Mouse (Mus musculus) lung, embryonic 15.5 days (tissue): ENCODE results near the gene Ppp1r15a. TPM values are rescaled to one million over a fixed set of nuclear protein-coding genes. Genes with fewer than 3 reads are reported as not detected.

ENCODE experiments used
- ATAC-seq: fragments of 200-750 bp; cut with Nextera tagmentation; 2 replicates; pipeline ENCODE4 v1.8.0; 2017; ENCODE audit warnings: moderate number of reproducible peaks, borderline replicate concordance; ENCODE audit not compliant: low FRiP score, low TSS enrichment; ENCODE audit errors: extremely low read depth
- H3K27ac ChIP-seq: fragments of 300-500 bp; sonication (generic); 2 replicates; pipeline ENCODE4 v1.5.1; 2015; ENCODE audit warnings: moderate library complexity, mild to moderate bottlenecking, inconsistent platforms
- H3K27me3 ChIP-seq: fragments of 300-500 bp; sonication (generic); 2 replicates; pipeline ENCODE4 v1.6.1; 2015; ENCODE audit warnings: inconsistent platforms
- H3K36me3 ChIP-seq: fragments of 300-500 bp; sonication (generic); 2 replicates; pipeline ENCODE4 v1.6.1; 2015; ENCODE audit warnings: inconsistent platforms
- H3K4me1 ChIP-seq: fragments of 300-500 bp; sonication (generic); 2 replicates; pipeline ENCODE4 v1.6.1; 2015; ENCODE audit warnings: inconsistent platforms
- H3K4me2 ChIP-seq: fragments of 300-500 bp; sonication (generic); 2 replicates; pipeline ENCODE4 v1.6.1; 2015; ENCODE audit warnings: inconsistent platforms, mild to moderate bottlenecking, moderate library complexity
- H3K4me3 ChIP-seq: fragments of 300-500 bp; sonication (generic); 2 replicates; pipeline ENCODE4 v1.5.1; 2015; ENCODE audit warnings: mild to moderate bottlenecking, inconsistent platforms
- H3K9ac ChIP-seq: fragments of 300-500 bp; sonication (generic); 2 replicates; pipeline ENCODE4 v1.6.1; 2015; ENCODE audit warnings: inconsistent platforms
- H3K9me3 ChIP-seq: fragments of 300-500 bp; sonication (generic); 2 replicates; pipeline ENCODE4 v1.6.1; 2016; ENCODE audit warnings: inconsistent platforms
- WGBS: fragments of 180-500 bp; shearing (Covaris S2); methylation state at CpG from one replicate; pipeline ENCODE4 v1.1.7; 2015; 5-methylcytosine and 5-hydroxymethylcytosine counted together
- polyA plus RNA-seq: library from polyadenylated mRNA; unstranded; fragments of >200 nt; fragmentation: Nextera tagmentation; extraction: Ambion mirVana; gene quantifications from 2 replicates; pipeline ENCODE4 v1.2.1, GENCODE M21; 2015

The Ppp1r15a gene
- polyA plus RNA-seq, 1 experiment from 2014 or later, result 21.9 TPM

DNA sequence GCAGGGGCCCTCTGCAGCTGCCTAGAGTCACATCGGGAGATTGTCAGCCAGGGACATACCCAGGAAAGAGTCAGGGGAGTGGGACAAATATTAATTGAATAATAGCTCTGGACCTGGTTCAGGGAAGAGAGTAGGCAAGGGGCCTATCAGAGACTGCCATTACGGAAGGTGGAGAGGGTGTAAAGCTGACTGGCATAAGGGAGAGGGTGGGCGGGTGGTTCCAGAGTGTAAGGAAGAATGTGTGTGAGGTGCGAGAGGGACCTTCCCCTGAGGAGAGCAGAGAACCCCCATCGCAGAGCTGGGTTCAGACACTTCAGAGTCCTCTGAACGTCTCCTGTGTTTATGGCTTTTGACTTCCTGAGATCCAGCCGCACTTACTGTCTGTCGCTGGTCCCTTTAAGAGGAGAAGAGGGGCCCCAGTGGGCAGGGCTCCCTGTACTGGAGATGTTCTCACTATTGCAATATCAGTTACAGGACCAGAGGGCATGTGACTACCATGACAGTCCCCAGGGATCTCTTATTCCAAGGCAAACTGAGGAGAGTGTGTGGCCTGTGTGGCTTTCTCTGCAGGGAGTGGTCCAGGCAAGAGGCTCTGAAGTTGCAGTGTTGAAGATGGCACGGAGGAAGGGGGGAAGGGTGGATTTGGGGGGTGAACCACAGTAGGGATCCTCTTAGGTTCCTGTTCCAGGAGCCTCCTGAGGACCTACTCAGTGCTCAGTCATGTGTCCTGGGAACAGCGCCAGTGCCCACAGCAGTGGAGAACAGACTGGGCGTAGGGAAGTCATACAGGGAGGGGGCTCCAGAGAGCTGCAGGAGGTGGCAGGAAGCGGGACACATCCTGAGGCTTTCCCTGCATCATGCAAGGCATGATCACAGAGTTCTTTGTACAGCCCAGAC lies 35.8 kb upstream of the Ppp1r15a start:
- Histone ChIP-seq H3K4me2 (peak overlapping the region; percentile 36), H3K4me1 (peaks cover 23% of the 10 kb centered on the region), H3K9ac (peak overlapping the region; percentile 5; the same call in 1 of the 2 replicates), H3K36me3 (no peaks in the 10 kb centered on the region), H3K27me3 (no peaks in the 10 kb centered on the region), H3K9me3 (no peaks in the 10 kb centered on the region), H3K27ac (no peak overlapping the region), H3K4me3 (no peak overlapping the region)
- ATAC-seq, result no peak; the same call in 1 of the 2 replicates
- WGBS, result 34% methylated on average over 12 of the region's 12 CpGs

DNA sequence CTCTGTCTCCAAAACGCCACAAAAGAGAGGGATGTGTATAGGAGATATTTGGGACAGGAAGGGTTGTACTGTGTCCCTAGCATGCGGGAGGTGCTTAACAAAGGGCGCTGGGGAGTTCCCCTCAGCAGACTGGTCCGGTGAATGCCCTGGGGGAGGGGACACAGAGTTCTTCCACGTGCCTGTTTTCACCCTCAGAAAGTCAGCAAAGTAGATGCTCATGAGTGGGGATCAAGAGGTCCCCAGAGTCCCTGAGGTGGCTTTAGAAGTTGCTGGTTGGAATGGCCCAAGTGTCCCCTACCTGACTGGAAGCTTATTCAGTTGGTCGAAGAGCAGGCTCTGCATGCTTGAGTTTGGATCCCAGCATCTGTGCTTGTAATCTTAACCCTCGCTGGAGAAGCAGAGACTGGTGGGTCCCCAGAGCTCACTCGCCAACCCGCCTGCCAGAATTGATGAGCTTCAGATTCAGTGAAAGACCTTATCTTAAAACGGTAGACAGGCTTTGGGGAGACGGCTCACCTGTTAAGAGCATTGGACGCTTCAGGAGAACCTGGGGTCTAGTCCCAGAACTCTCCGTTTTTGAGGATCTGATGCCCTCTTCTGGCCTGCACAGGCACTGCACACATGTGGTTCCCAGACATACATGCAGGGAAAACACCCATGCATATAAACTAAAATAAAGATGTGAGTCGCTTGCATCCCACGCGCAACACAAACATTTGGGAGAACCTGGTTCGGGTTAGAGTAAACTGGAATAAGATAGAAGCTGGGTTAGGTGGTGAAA lies 35.0 kb upstream of the Ppp1r15a start:
- no peak overlapping the region for H3K27ac ChIP-seq
- no peak overlapping the region for H3K4me3 ChIP-seq
- no peaks in the 10 kb centered on the region for H3K9me3 ChIP-seq
- H3K36me3 ChIP-seq, result no peaks in the 10 kb centered on the region
- no peak for ATAC-seq
- 0 out of 2 replicates have a peak overlapping the region, but pooled peaks have one; percentile 5 for H3K9ac ChIP-seq
- peaks cover 23% of the 10 kb centered on the region for H3K4me1 ChIP-seq
- WGBS, result 15% methylated on average over 17 of the region's 17 CpGs
- H3K27me3 ChIP-seq, result no peaks in the 10 kb centered on the region
- peak overlapping the region; percentile 36 for H3K4me2 ChIP-seq

DNA sequence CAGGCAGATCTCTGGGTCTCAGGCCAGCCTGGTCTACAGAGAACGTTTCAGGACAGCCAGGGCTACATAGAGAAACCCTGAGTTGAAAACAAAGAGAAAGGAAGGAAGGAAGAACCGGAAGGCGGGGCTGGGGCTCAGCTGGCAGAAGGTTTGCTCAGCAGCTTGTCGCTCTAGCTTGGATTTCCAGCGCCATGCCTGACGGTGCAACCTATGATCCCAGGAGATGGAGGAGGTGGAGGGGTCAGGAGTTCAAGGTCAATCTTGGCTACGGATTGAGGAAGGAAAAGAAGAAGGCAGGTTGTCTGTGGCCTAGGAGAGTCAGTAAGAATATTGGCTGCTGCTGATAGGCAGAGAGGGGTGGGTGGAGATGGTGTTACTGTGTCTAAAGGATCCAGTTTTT lies 34.2 kb upstream of the Ppp1r15a start:
- no peaks in the 10 kb centered on the region for H3K27me3 ChIP-seq

DNA sequence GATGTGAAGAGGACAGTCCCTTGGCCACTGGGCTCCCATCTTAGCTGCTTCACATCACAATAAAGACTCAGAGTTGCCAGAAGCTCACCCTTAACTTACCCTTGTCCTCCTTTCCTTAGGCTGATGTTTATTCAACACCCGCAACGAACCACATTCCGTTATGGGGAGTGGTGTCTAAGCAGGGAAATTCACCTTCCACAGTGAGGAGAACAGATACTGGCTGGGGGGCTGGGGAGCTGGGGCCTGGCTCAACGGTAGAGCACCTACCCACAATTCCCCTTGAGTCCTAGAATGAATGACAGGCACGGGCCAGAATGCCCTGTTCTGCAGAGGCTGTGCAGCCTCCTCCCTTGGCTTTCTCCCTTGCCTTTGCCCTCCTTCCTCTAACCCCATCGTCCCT lies 32.8 kb upstream of the Ppp1r15a start:
- no peaks in the 10 kb centered on the region for H3K36me3 ChIP-seq
- WGBS, result 24% methylated on average over 5 of the region's 6 CpGs
- ATAC-seq, result no peak

More for the DNA sequence above, 34.2 kb upstream of the Ppp1r15a start:
- Histone ChIP-seq H3K4me2 (no peak overlapping the region), H3K9me3 (no peaks in the 10 kb centered on the region), H3K4me1 (peaks cover 23% of the 10 kb centered on the region), H3K4me3 (no peak overlapping the region), H3K9ac (no peak overlapping the region), H3K27ac (no peak overlapping the region), H3K36me3 (no peaks in the 10 kb centered on the region)
- no peak for ATAC-seq
- WGBS, result 74% methylated on average over 7 of the region's 7 CpGs

DNA sequence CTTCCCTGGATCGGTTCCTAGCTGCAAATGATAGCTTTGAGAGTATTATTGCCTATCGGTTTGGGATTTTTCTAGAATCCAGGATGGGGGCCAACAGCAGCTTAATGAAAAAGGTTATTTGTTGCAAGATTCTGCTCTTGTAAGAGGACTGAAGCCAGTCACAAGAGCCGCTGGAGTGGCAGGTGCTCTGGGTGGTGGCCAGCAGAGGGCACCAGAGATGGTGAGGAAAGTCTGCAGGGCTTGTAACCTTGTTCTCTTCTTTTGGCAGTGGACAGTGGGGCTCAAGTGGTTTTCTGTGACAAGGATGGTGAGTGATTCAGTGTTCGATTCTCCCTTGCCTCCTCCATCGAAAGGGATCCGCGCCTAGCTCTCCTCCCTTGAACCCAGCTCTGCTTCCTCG lies 29.7 kb upstream of the Ppp1r15a start:
- Histone ChIP-seq H3K9me3 (no peaks in the 10 kb centered on the region), H3K4me2 (no peak overlapping the region), H3K4me3 (no peak overlapping the region), H3K27ac (no peak overlapping the region), H3K9ac (no peak overlapping the region), H3K27me3 (no peaks in the 10 kb centered on the region), H3K36me3 (no peaks in the 10 kb centered on the region), H3K4me1 (peaks cover 8% of the 10 kb centered on the region; the same call in 1 of the 2 replicates)
- WGBS, result 14% methylated on average over 8 of the region's 8 CpGs
- no peak for ATAC-seq

More for the DNA sequence above, 32.8 kb upstream of the Ppp1r15a start:
- Histone ChIP-seq H3K27ac (0 out of 2 replicates have a peak overlapping the region, but pooled peaks have one; percentile 29), H3K4me1 (peaks cover 23% of the 10 kb centered on the region), H3K4me2 (no peak overlapping the region), H3K9ac (no peak overlapping the region), H3K9me3 (no peaks in the 10 kb centered on the region), H3K4me3 (no peak overlapping the region), H3K27me3 (no peaks in the 10 kb centered on the region)

DNA sequence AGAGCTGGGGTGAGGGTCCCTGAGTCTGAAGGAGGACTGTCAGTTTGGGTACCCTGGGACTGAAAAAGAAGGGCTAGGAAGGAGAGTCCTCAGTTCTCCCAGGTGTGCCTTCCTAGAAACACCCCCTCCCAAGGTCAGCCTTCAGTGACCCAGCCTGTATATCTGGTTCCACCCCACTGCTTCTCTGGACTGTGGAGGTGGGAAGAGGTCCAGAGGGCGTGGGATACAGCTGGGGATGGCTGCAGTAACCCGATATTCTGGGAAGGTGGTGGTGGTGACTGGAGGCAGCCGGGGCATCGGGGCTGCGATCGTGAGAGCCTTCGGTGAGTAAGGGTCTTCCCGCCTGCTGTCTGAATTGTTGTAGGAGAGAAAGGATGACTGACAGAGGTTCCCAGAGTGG lies 28.7 kb upstream of the Ppp1r15a start, which contains the start of gene Hsd17b14:
TSS of gene Hsd17b14 (plus strand) at position 150 of the 400 bp plus-strand sequence.
- ATAC-seq, result no peak
- no peaks in the 10 kb centered on the region for H3K36me3 ChIP-seq
- WGBS, result 22% methylated on average over 8 of the region's 8 CpGs
- H3K4me1 ChIP-seq, result 0 out of 2 replicates have a peak, but pooled peaks cover 6% of the 10 kb centered on the region
- no peak within 1 kb of the TSS for H3K4me3 ChIP-seq
- H3K27me3 ChIP-seq, result no peaks in the 10 kb centered on the region
- H3K27ac ChIP-seq, result no peak within 1 kb of the TSS
- no peaks in the 10 kb centered on the region for H3K9me3 ChIP-seq
- no peak within 1 kb of the TSS for H3K4me2 ChIP-seq
- no peak within 1 kb of the TSS for H3K9ac ChIP-seq

DNA sequence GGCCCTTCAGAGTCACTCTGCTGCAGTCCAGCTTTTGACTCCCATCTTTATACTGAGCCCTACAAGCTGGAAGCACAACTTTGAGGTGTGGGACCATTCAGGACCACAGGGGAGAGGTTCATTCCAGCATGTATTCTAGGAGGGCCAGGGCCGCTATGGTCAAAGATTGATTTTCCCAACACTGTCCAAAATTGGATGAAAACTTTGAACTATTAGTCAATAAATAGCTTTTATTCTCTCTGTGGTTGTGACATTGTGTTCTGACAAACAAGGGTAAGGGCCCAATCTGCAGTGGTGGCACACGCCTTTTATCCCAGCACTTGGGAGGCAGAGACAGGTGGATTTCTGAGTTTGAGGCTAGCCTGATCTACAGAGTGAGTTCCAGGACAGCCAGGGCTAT lies 27.9 kb upstream of the Ppp1r15a start:
- no peaks in the 10 kb centered on the region for H3K36me3 ChIP-seq
- no peaks in the 10 kb centered on the region for H3K9me3 ChIP-seq
- no peak overlapping the region for H3K4me2 ChIP-seq
- no peak overlapping the region for H3K9ac ChIP-seq
- H3K27me3 ChIP-seq, result no peaks in the 10 kb centered on the region
- WGBS, result 91% methylated on average over 2 of the region's 2 CpGs
- ATAC-seq, result no peak
- 0 out of 2 replicates have a peak, but pooled peaks cover 6% of the 10 kb centered on the region for H3K4me1 ChIP-seq
- no peak overlapping the region for H3K4me3 ChIP-seq
- no peak overlapping the region for H3K27ac ChIP-seq

DNA sequence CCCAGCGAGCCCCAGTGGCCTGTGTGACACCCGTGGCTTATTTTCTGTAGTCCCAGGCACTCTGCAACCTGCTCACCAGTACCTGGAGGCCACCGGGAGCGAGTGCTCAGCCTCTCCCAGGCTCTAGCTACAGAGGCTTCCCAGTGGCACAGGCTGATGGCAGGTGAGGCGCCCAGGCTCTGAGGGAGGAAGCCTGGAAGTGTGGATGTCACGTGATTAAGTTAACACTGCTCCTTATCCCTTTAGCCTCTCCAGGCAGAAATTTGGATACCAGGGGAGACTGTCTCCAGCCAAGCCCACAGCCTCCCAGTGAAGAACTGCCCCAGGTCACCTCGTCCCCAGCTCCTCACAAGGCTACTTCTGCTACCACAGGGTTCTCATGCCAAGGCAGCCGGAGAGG lies 27.5 kb upstream of the Ppp1r15a start:
- no peak overlapping the region for H3K4me2 ChIP-seq
- H3K27ac ChIP-seq, result no peak overlapping the region
- H3K9ac ChIP-seq, result no peak overlapping the region
- ATAC-seq, result no peak
- H3K4me3 ChIP-seq, result no peak overlapping the region
- no peaks in the 10 kb centered on the region for H3K36me3 ChIP-seq
- no peaks in the 10 kb centered on the region for H3K9me3 ChIP-seq
- no peaks in the 10 kb centered on the region for H3K27me3 ChIP-seq
- WGBS, result 52% methylated on average over 8 of the region's 8 CpGs
- H3K4me1 ChIP-seq, result 0 out of 2 replicates have a peak, but pooled peaks cover 1% of the 10 kb centered on the region

DNA sequence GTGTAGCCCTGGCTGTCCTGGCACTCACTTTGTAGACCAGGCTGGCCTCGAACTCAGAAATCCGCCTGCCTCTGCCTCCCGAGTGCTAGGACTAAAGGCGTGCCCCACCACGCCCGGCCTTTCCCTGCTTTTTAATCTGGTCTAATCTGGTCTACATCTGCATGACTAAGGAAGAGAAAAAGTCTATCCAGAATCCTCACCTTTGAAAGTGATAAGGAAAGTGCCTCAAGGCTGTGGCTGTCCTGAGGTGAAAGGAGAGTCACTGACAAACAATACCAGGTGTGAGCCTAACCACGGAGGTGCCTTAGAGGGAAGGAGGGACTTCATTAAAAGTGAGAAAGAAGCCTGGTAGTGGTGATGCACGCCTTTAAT lies 25.4 kb upstream of the Ppp1r15a start:
- ATAC-seq, result no peak
- no peaks in the 10 kb centered on the region for H3K4me1 ChIP-seq
- no peak overlapping the region for H3K4me3 ChIP-seq
- no peaks in the 10 kb centered on the region for H3K27me3 ChIP-seq
- no peaks in the 10 kb centered on the region for H3K36me3 ChIP-seq
- H3K9me3 ChIP-seq, result no peaks in the 10 kb centered on the region
- H3K9ac ChIP-seq, result no peak overlapping the region
- H3K27ac ChIP-seq, result no peak overlapping the region
- H3K4me2 ChIP-seq, result no peak overlapping the region
- WGBS, result 75% methylated on average over 8 of the region's 8 CpGs

DNA sequence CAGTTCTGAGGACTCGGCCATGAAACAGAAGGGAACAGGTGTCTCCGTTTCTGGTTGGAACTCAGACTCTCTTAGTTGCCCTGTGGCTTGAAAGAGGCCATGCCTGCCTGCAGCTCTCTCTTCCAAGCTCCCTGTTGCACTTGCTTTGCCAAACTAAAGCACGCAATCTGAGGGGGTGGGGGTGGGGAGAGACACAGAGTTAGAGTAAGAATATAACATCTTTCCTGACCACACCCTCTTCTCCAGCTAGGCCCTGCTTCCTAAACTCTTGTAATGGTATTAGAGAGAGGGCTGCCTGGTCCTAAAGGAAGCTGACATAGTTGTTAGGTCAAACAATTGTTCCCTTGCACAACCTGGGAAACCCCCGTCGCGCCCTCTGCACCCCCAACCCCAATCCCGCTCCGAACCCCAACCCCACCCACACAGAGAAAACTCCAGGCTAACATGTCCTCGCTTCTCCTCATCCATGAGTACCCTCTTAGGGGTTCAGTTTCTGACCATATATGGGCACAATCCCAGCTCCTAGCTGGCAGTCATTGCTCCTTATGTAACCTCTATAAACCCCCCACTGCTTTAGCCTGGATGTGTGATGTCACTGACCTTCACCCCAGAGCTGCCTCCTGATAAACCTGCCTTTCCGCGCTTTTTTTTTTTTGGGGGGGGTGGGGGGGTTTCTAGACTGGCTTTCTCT lies 24.9 kb upstream of the Ppp1r15a start:
- Histone ChIP-seq H3K27ac (no peak overlapping the region), H3K4me1 (no peaks in the 10 kb centered on the region), H3K36me3 (no peaks in the 10 kb centered on the region), H3K9ac (no peak overlapping the region), H3K27me3 (no peaks in the 10 kb centered on the region), H3K4me2 (no peak overlapping the region), H3K9me3 (no peaks in the 10 kb centered on the region), H3K4me3 (no peak overlapping the region)
- 74% methylated on average over 11 of the region's 11 CpGs for WGBS
- no peak for ATAC-seq

DNA sequence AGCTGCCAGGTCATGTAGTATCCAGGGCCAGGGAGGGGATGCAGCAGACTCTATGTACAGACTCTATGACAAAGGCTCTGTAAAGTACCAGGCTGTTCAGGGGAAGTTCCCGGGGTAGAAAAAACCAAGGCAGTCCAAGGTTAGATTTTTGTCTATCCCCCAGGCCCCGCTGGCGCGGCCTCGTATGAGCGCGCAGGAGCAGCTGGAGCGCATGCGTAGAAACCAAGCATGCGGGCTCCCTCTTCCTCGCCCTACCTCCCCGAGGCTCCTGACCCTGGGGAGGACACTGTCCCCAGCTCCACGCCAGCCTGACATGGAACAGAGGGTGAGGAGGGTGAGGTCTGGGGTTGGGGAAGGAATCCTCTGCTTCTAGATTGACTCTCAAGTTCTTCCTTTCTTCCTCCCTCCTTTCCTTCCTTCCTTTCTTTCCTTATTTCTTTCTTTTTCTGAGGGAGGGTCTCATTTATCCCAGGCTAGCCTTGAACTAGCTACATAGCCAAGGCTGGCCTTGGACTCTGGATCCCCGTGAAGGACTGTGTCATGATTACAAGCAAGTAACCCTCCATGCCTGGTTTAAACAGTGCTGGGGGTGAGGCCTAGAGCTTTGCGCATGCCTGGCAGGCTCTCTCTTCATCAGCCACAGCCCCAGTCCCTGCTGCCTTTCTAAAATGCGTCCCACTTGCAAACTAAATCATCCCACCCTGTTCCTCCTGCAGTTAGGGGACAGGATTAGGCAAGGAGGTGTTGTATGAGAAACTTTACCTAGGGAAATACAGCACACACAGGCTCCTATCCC lies 23.8 kb upstream of the Ppp1r15a start:
- Histone ChIP-seq H3K4me2 (no peak overlapping the region), H3K36me3 (no peaks in the 10 kb centered on the region), H3K4me3 (no peak overlapping the region), H3K27ac (no peak overlapping the region), H3K9me3 (no peaks in the 10 kb centered on the region), H3K4me1 (no peaks in the 10 kb centered on the region), H3K9ac (no peak overlapping the region), H3K27me3 (no peaks in the 10 kb centered on the region)
- WGBS, result 85% methylated on average over 16 of the region's 16 CpGs
- no peak for ATAC-seq
